Mouse (Mus musculus) CH12.LX (cell line): ENCODE results near the gene Fmnl1. TPM values are rescaled to one million over a fixed set of nuclear protein-coding genes. Genes with fewer than 3 reads are reported as not detected.

Source experiments
- DNase-seq: peaks from one replicate; pipeline ENCODE4 v3.0.0-alpha.2; 2013; ENCODE audit errors: extremely low read depth
- H3K27ac ChIP-seq: 2 replicates; pipeline ENCODE4 v1.5.1; 2012; ENCODE audit warnings: low read depth, mild to moderate bottlenecking, control low read depth, moderate library complexity; ENCODE audit not compliant: insufficient read depth
- H3K27me3 ChIP-seq: replicated peaks from 2 replicates; pipeline ENCODE3; 2012; ENCODE audit warnings: inconsistent platforms
- H3K36me3 ChIP-seq, 2 experiments: replicated peaks in 1 of 2; 2 replicates each; pipeline versions ENCODE3 to v1.6.1; 2012; ENCODE audit warnings: inconsistent platforms in 1 of 2, low read length in 1 of 2, mild to moderate bottlenecking in 1 of 2, mixed read lengths in 1 of 2, moderate library complexity in 1 of 2; ENCODE audit not compliant: control insufficient read depth in 1 of 2, insufficient read depth in 1 of 2
- H3K4me1 ChIP-seq, 2 experiments: 2 replicates each; pipeline ENCODE4 v1.6.1; 2012; ENCODE audit warnings: inconsistent platforms in 1 of 2, moderate library complexity in 1 of 2; ENCODE audit not compliant: insufficient read depth in 2 of 2, control insufficient read depth in 1 of 2
- H3K4me2 ChIP-seq: 2 replicates; pipeline ENCODE4 v1.6.1; 2012; ENCODE audit warnings: low read depth, mild to moderate bottlenecking, control low read depth; ENCODE audit not compliant: poor library complexity, insufficient read depth, severe bottlenecking
- H3K4me3 ChIP-seq, 3 experiments: fragments of 150-350 bp in 1 of 3; sonication (generic) in 1 of 3; replicated peaks in 1 of 3; 2 replicates each; pipeline versions ENCODE3 to v1.5.1; 2011 to 2012; ENCODE audit warnings: low read depth in 2 of 3, low read length in 2 of 3, mild to moderate bottlenecking in 2 of 3, moderate library complexity in 2 of 3, control low read depth in 1 of 3, improper control_type of control experiment in 1 of 3, inconsistent platforms in 1 of 3, mixed read lengths in 1 of 3; ENCODE audit not compliant: poor library complexity in 1 of 3
- H3K79me2 ChIP-seq: replicated peaks from 2 replicates; pipeline ENCODE4 v1.6.1; 2012; ENCODE audit warnings: mild to moderate bottlenecking, moderate library complexity; ENCODE audit not compliant: control insufficient read depth, poor library complexity, insufficient read depth, severe bottlenecking; ENCODE audit errors: extremely low read depth
- H3K9ac ChIP-seq: 2 replicates; pipeline ENCODE4 v1.6.1; 2012; ENCODE audit warnings: low read depth, mild to moderate bottlenecking, control low read depth, moderate library complexity; ENCODE audit not compliant: insufficient read depth
- H3K9me3 ChIP-seq: replicated peaks from 2 replicates; pipeline ENCODE3; 2012; ENCODE audit warnings: low read length, inconsistent platforms, mixed read lengths
- CTCF ChIP-seq, 2 experiments: IDR thresholded peaks in 1 of 2; conservative IDR thresholded peaks in 1 of 2; 2 replicates each; pipeline ENCODE4 v1.5.1; 2011 to 2012; ENCODE audit warnings: low read depth in 2 of 2, low read length in 2 of 2, improper control_type of control experiment in 1 of 2, inconsistent platforms in 1 of 2, mild to moderate bottlenecking in 1 of 2, moderate library complexity in 1 of 2
- E2F4 ChIP-seq: IDR thresholded peaks from 2 replicates; pipeline ENCODE4 v1.6.1; 2011; ENCODE audit warnings: low read depth, low read length, improper control_type of control experiment; ENCODE audit not compliant: insufficient replicate concordance
- GABPA ChIP-seq: IDR thresholded peaks from 2 replicates; pipeline ENCODE4 v1.6.1; 2012; ENCODE audit warnings: low read depth, low read length, improper control_type of control experiment, inconsistent platforms; ENCODE audit not compliant: insufficient replicate concordance
- JUND ChIP-seq: conservative IDR thresholded peaks from 2 replicates; pipeline ENCODE4 v1.6.1; 2011; ENCODE audit warnings: low read depth, low read length, improper control_type of control experiment
- MAX ChIP-seq: IDR thresholded peaks from 2 replicates; pipeline ENCODE4 v1.6.1; 2011; ENCODE audit warnings: low read length, improper control_type of control experiment
- MYC ChIP-seq: IDR thresholded peaks from 2 replicates; pipeline ENCODE4 v1.6.1; 2011; ENCODE audit warnings: low read depth, mild to moderate bottlenecking, improper control_type of control experiment, low read length
- NELFE ChIP-seq: IDR thresholded peaks from 2 replicates; pipeline ENCODE4 v1.6.1; 2011; ENCODE audit warnings: low read depth, low read length, improper control_type of control experiment
- RAD21 ChIP-seq: IDR thresholded peaks from 2 replicates; pipeline ENCODE4 v1.6.1; 2011; ENCODE audit warnings: low read depth, mild to moderate bottlenecking, low read length, improper control_type of control experiment, moderate library complexity
- SMC3 ChIP-seq: IDR thresholded peaks from 2 replicates; pipeline ENCODE4 v1.6.1; 2011; ENCODE audit warnings: low read depth, low read length, improper control_type of control experiment
- ZC3H11A ChIP-seq: IDR thresholded peaks from 2 replicates; pipeline ENCODE4 v1.6.1; 2012; ENCODE audit warnings: low read depth, mild to moderate bottlenecking, inconsistent platforms, low read length, improper control_type of control experiment
- ZKSCAN1 ChIP-seq: IDR thresholded peaks from 2 replicates; pipeline ENCODE4 v1.6.1; 2012; ENCODE audit warnings: low read depth, inconsistent platforms, low read length, improper control_type of control experiment, borderline replicate concordance
- ZNF384 ChIP-seq: IDR thresholded peaks from 2 replicates; pipeline ENCODE4 v1.6.1; 2012; ENCODE audit warnings: low read depth, low read length, improper control_type of control experiment, inconsistent platforms
- dilution Hi-C: fragments of 300-500 bp; cut with MboI; formaldehyde crosslinking; loops from 2 replicates; pipeline ENCODE4 v1.14.3; 2020; ENCODE audit warnings: low sequenced_read_pairs; ENCODE audit not compliant: extremely low pct_unique_long_range_greater_than_20kb, extremely low pct_ligation_motif_present
- in situ Hi-C: fragments of 300-500 bp; cut with MboI; formaldehyde crosslinking; loops from 3 replicates; pipeline ENCODE4 v1.14.3; 2019; ENCODE audit warnings: low sequenced_read_pairs, low pct_ligation_motif_present, low pct_unique_long_range_greater_than_20kb, mixed read lengths
- polyA plus RNA-seq: library from polyadenylated mRNA; unstranded; fragments of >175 nt; gene quantifications from 2 replicates; pipeline ENCODE4 v1.2.1, GENCODE M21; 2012; ENCODE audit warnings: low read depth; ENCODE audit not compliant: insufficient read length
- total RNA-seq, 2 experiments: library from RNA; depleted of rRNA; stranded (reverse); fragments of 300-350 nt in 1 of 2; fragments of >200 nt in 1 of 2; gene quantifications; 2 replicates each; pipeline ENCODE4 v1.2.3; 2012 to 2014

Gene Fmnl1
- total and polyA plus RNA-seq, 3 experiments = 6.9 to 118 (median 35.0) TPM

DNA sequence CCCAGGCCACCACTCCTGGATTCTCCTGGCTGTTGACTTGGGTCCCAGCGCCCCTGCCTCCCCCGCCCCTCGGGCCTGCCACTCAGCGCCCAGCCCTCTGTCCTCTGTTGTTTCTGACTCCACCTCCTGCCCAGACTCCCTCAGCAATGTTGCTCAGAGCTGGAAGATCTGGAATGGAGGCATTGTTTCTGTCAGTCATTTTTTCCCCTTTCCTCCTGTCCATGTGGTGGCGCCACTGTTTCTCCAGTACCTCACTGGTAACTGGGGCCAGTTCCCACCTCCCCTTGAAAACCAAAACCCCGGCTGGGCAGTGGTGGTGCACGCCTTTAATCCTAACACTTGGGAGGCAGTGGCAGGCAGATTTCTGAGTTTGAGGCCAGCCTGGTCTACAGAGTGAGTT is 9.5 kb upstream of the Fmnl1 start:
- Histone ChIP-seq H3K36me3 (no peaks in the 10 kb centered on the region), H3K4me1 (peaks cover 6 to 14% of the 10 kb centered on the region in 2 experiments; a peak in 3 of 4 replicates), H3K79me2 (no peaks in the 10 kb centered on the region), H3K4me3 (no peak overlapping the region), H3K27ac (no peak overlapping the region), H3K4me2 (no peak overlapping the region), H3K27me3 (no peaks in the 10 kb centered on the region), H3K9ac (no peak overlapping the region), H3K9me3 (peaks cover 6% of the 10 kb centered on the region)
- TF ChIP-seq RAD21 (peak; percentile 15), SMC3 (peak; percentile 32), CTCF (conservative IDR thresholded peaks at IDR 0.05 in 1 of 2, IDR thresholded peaks at IDR 0.05 in 1 of 2; ENCODE audit: low read depth in 2 of 2, low read length in 2 of 2) (peak in 1 of 2 experiments; percentile 58; a peak in 2 of 4 replicates), NELFE (no peak), GABPA (no peak)
- in situ Hi-C loops (loop anchor here (25.0 kb wide), 1 partner anchor 401 kb away; no protein-coding TSS in a partner anchor), dilution Hi-C loops (no loop called here)
- no peak for DNase-seq

- DNase-seq = peak; percentile 59
- no peaks in the 10 kb centered on the region for H3K36me3 ChIP-seq
- in situ Hi-C loops (loop anchor here (25.0 kb wide), 1 partner anchor 400 kb away; no protein-coding TSS in a partner anchor), dilution Hi-C loops (no loop called here)
- peak; percentile 44 for TF ChIP-seq SMC3
- no peak for TF ChIP-seq E2F4
- TF ChIP-seq ZNF384 = peak; percentile 62
- TF ChIP-seq CTCF (conservative IDR thresholded peaks at IDR 0.05 in 1 of 2, IDR thresholded peaks at IDR 0.05 in 1 of 2; ENCODE audit: low read depth in 2 of 2, low read length in 2 of 2) = peak; percentile 65 to 72
- TF ChIP-seq RAD21 = peak; percentile 47
- TF ChIP-seq ZKSCAN1 = no peak
- no peak for TF ChIP-seq MAX
- no peaks in the 10 kb centered on the region for H3K27me3 ChIP-seq
- H3K4me2 ChIP-seq = no peak overlapping the region
- H3K4me3 ChIP-seq = no peak overlapping the region
- H3K9ac ChIP-seq = no peak overlapping the region
- H3K9me3 ChIP-seq = peaks cover 8% of the 10 kb centered on the region
- peaks cover 6 to 14% of the 10 kb centered on the region in 2 experiments; a peak in 3 of 4 replicates for H3K4me1 ChIP-seq
- H3K27ac ChIP-seq = no peak overlapping the region
- H3K79me2 ChIP-seq = no peaks in the 10 kb centered on the region
Observed at GRCm38 (mm10) chr11:103162132-103162531, 8.8 kb upstream of the Fmnl1 start.

DNA sequence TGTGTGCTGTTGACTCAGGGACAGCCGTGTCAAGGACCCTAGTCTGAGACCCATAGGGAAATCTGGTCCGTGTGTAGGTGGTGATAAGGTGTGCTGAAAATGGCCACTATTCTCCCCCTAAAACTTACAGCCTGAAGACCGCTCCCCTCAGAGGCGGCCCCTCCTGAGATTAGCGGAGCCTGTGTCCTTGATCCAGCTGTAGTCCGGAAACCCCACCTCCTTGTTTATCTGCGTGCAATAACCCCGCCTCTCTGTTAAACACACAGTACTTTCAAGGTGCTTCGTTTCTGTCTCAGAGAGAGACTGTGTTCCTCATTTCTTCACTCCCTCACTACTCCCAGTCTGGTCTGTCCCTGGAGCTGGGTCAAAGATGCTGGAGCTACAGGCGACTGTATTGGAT is 6.5 kb upstream of the Fmnl1 start:
- Histone ChIP-seq H3K9ac (no peak overlapping the region), H3K79me2 (no peaks in the 10 kb centered on the region), H3K9me3 (peaks cover 8% of the 10 kb centered on the region), H3K36me3 (no peaks in the 10 kb centered on the region), H3K4me1 (peaks cover 0 to 14% of the 10 kb centered on the region in 2 experiments; a peak in 2 of 4 replicates), H3K4me2 (no peak overlapping the region), H3K27me3 (no peaks in the 10 kb centered on the region), H3K27ac (no peak overlapping the region), H3K4me3 (no peak overlapping the region)
- no peak for TF ChIP-seq MYC
- TF ChIP-seq JUND = no peak
- TF ChIP-seq ZC3H11A = no peak
- TF ChIP-seq MAX = no peak
- no peak for TF ChIP-seq ZKSCAN1
- TF ChIP-seq RAD21 = no peak
- no peak for DNase-seq
- in situ Hi-C loops (loop anchor here (25.0 kb wide), 1 partner anchor 398 kb away; no protein-coding TSS in a partner anchor), dilution Hi-C loops (no loop called here)
